Mouse (Mus musculus) brain, embryonic 14.5 days (tissue): ENCODE results near the gene Sh3bp2. TPM values are rescaled to one million over a fixed set of nuclear protein-coding genes. Genes with fewer than 3 reads are reported as not detected.
"Not testable (repeated sequence)": the region's sequence is repeated elsewhere in the genome, so short reads cannot be mapped to it uniquely, and the experiment has no call there.

ENCODE experiments used
- DNase-seq: peaks from one replicate; pipeline ENCODE4 v3.0.0-alpha.2; 2011; ENCODE audit warnings: low read depth
- CTCF ChIP-seq: fragments of 200-500 bp; IDR thresholded peaks from 2 replicates; pipeline ENCODE4 v1.5.1; 2012; ENCODE audit warnings: inconsistent platforms, mild to moderate bottlenecking, moderate library complexity, borderline replicate concordance; ENCODE audit not compliant: insufficient read depth, insufficient read length; ENCODE audit errors: extremely low read depth
- POLR2A ChIP-seq: fragments of 200-500 bp; IDR thresholded peaks from 2 replicates; pipeline ENCODE4 v1.6.1; 2012; ENCODE audit warnings: mild to moderate bottlenecking, inconsistent platforms, borderline replicate concordance; ENCODE audit not compliant: poor library complexity, insufficient read depth, insufficient read length, severe bottlenecking; ENCODE audit errors: extremely low read depth
- polyA plus RNA-seq: library from polyadenylated mRNA; depleted of rRNA; stranded (reverse); fragments of >200 nt; gene quantifications from 2 replicates; pipeline ENCODE4 v1.2.3, GENCODE M21; 2012

Sh3bp2 gene
- polyA plus RNA-seq, 1 experiment, result 39.8 TPM

DNA sequence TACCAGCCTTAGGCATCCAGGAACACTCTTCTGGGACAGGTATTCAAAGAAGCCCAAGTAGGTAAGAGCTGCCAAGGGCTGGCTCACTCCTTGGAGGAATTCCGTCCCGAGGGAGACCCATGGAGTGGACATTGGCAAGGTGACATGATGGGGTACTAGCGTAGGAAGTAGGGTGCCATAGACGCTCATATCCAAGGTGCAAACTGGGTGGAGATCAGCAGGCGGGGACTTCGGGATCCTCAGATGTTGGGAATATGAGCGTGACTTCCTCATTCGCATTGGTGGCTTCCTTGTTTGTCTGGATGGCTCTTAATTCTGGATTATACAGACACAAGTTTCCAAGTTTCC is 23.5 kb downstream of the Sh3bp2 start:
- TF ChIP-seq POLR2A (no peak), CTCF (no peak)
- DNase-seq, result no peak

GRCm38 (mm10) chr5:34549483-34550221 is 24.0 kb downstream of the Sh3bp2 start:
- TF ChIP-seq CTCF (0 out of 2 replicates have a peak, but pooled peaks have one; percentile 10), POLR2A (peak; percentile 93)
- DNase-seq, result peak; percentile 86

- DNase-seq, result peak; percentile 48
- TF ChIP-seq CTCF (no peak), POLR2A (no peak)
Observed at GRCm38 (mm10) chr5:34550251-34550650, 24.6 kb downstream of the Sh3bp2 start.

DNA sequence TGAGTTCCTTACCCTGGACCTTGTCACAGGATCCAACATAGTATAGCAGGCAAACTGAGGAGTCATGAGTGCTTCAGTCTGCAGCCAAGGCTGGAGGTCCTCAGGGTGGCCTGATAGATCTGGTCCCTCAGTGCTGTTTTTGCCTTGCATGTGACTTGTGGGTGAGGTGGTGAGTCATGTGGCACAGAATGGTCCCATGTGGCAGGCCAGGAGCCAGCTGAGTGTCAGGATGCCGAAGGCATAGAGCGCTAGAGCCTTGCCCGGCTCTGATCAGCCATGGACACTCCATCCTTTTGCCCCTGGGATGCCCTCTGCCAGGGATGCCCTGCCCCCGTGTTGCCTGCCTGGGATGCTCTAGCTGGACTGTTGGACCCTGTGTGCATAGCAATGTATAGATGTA is 26.2 kb downstream of the Sh3bp2 start:
- no peak for TF ChIP-seq CTCF
- TF ChIP-seq POLR2A, result no peak
- DNase-seq, result no peak

- TF ChIP-seq CTCF (no peak), POLR2A (no peak)
- DNase-seq, result no peak
Observed at GRCm38 (mm10) chr5:34563854-34564253, 38.2 kb downstream of the Sh3bp2 start.

DNA sequence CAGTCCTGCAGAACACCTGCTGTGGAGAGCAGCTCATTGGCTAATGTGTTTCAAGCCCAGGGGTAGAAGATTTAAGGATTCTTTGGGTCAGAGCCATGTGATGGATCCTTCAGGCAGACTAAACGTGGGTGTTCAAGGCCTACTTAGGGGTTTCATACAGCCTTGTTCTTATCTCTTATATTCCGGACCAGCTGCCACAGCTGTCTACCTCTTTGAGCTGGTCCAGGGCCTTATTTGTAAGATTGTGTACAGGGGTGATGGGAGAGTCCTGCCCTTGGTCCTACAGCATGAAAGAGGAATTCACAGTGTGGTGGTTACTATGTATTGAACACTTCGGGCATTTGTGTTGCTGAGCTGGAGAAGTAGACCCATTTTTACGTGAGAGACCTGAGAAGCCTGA is 38.7 kb downstream of the Sh3bp2 start:
- DNase-seq, result no peak
- TF ChIP-seq CTCF (no peak), POLR2A (no peak)

GRCm38 (mm10) chr5:34565545-34566283 is 40.1 kb downstream of the Sh3bp2 start:
- no peak for TF ChIP-seq POLR2A
- no peak for TF ChIP-seq CTCF
- DNase-seq, result peak; percentile 83

DNA sequence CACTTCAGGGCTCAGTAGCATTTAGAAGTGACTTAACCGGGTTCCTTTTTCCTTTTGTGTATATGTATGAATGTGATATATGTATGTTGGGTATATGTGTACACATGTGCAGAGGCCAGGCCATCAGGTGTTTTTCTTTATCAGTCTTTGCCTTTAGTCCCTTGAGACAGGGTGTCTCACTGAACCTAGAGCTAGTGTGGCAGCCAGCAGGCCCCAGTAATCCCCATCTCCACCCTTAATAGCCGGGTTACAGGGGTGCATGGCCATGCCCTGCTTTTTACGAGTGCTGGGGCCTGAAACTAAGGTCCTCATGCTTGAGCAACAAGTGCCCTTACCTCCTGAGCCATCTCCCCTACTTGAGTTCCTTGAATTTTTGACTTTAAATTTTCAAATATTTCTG is 45.9 kb downstream of the Sh3bp2 start:
- no peak for DNase-seq
- TF ChIP-seq CTCF (no peak), POLR2A (no peak)

- DNase-seq, result not testable (repeated sequence)
Observed at GRCm38 (mm10) chr5:34572568-34572967, 46.9 kb downstream of the Sh3bp2 start.

- peak; percentile 99 for DNase-seq
- peak; percentile 93 for TF ChIP-seq POLR2A
- no peak for TF ChIP-seq CTCF
Observed at GRCm38 (mm10) chr5:34573268-34574221, 47.9 kb downstream of the Sh3bp2 start, which contains the start of gene Add1. Gene Add1 (plus strand): TSS chr5:34573664.

DNA sequence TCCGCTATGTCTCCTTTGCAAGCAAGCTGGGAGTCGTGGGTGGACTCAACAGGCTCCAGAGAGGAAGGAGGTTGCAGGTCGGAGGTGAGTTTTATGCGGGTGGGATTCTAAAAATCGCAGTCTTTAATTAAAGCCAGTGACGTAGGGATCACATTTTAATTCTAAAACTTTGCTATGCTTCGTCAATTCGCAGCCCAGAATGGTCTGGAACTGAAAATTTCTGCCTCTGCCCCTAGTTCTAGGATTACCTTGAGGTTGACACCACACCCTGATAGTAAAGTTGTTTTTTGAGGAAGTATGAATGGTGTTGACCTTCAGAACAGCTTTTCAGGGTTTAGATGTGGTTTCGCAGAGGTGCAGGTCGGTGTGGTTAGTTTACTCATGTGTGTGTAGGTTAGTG is 49.1 kb downstream of the Sh3bp2 start:
- no peak for DNase-seq
- TF ChIP-seq CTCF (no peak), POLR2A (no peak)

GRCm38 (mm10) chr5:34576286-34576685 is 50.6 kb downstream of the Sh3bp2 start:
- no peak for DNase-seq
- no peak for TF ChIP-seq CTCF
- TF ChIP-seq POLR2A, result no peak

DNA sequence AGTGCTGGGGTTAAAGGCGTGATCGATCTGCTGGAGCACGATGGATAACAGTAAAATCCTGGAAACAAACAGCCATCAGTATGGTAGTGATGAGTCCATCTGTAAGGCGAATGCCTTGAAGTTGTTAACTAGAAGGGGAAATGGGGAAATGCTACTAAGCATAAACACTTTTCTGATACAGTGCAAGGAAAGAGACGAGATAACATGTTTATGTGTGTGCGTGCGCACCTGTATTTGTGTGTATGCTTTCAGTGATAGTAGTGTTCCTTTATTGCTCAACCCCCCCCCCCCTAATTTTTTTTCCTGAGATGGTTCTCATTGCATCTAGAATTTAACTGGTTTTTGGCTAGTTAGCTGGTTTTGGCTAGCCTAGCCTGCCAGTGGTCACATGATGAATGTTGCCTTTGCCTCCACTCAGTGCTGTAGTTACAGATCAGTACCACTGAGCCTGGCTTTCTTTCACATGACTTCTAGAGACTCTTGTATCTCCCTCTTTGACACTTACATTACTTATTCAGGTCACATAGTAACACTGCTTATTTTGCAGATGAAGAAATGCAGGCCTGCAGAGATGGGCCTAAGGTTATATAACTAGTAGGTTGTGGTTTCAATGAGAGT is 52.5 kb downstream of the Sh3bp2 start:
- TF ChIP-seq POLR2A (no peak), CTCF (no peak)
- no peak for DNase-seq

DNA sequence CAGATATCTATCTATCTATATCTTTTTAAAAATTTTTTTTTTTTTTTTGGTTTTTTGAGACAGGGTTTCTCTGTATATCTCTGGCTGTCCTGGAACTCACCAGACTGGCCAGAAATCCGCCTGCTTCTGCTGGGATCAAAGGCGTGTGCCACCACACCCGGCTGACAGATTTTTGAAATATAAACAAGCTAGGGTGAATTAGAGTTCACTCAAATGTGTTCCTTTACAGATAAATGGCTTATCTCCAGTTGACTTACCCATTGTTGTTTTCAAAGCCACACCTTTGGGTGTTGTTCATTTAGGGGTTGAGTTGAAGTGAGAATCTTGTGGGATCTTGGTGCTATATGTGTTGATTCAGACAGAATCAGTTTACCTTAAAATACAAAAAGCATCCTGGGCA is 53.7 kb downstream of the Sh3bp2 start:
- TF ChIP-seq POLR2A (no peak), CTCF (no peak)
- no peak for DNase-seq

- DNase-seq, result peak; percentile 64
Observed at GRCm38 (mm10) chr5:34581671-34582313, 56.2 kb downstream of the Sh3bp2 start.
